Mouse (Mus musculus): Measurements from ENCODE around the gene Tbc1d4.

The Tbc1d4 gene

DNA sequence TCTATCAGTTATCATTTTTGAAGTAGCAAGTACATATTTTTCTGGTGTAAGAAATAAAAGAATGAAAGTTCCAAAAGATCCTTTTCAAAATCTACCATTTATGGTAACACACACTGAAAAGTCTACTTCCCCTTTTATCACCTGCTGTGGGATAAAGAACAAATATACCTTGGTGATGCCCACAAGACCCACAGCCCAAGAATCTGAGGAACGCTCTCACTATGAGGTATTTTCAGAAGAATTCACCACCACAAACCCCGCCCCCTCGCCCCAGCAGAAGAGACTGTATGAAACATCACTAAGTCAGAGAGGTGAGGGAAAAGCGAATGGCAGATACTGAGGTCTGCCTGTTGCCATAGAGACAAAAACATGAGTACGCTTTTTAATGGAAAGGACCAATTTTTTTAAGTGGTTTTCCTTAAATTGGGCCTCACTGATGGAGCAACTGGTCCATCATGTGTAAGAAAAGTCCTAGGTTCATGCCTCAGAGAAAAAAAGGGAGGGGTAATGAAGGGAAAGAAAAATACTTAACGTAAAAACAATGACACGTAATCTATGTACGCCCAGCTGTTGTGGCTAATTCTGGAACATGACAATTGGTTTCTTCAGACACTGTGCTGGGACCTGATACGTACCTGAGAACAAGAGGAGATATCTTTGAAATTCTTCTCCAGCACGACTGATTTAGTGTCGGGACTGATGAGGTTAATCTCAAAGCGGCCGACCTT, 104.4 kb downstream of the Tbc1d4 start:
- ATAC-seq (ENCODE audit: insufficient number of reproducible peaks, low FRiP score, low TSS enrichment) = no peak

DNA sequence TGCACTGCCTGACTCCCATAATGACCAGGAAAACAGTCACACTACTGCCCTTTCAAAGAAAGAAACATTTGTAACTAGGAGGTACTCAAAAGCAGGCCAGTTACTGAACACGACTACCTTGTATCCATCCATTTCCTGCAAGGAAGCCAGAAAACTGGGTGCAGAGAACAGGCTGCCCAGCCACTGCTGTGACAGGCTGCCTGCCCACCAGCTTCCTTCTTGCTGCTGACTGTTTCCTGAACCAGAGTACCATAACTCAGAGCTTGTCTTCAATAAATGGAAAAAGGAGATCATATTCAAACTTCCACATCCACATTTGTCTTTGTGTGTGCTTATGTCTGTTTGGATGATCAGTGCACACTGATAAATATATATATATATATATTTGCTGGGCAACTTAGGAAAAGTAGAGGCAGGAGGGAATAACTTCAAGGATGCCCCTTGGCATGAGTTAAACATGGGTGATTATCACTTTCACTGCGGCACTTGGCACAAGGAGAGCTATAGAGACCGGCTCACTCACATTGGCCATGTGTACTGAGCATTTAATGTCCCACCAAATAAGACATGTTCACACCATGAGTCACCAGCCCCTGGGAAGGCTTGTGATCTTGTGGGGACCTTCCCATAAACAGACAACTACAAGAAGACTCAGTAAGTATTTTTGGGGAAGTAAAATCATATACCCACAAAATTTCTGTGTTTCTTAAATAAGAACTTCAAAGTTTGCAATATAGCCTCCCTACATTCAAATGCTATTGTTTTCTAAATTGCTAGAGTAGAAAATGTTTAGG, 105.6 kb downstream of the Tbc1d4 start:
- no peak for ATAC-seq (ENCODE audit: insufficient number of reproducible peaks, low FRiP score, low TSS enrichment)

DNA sequence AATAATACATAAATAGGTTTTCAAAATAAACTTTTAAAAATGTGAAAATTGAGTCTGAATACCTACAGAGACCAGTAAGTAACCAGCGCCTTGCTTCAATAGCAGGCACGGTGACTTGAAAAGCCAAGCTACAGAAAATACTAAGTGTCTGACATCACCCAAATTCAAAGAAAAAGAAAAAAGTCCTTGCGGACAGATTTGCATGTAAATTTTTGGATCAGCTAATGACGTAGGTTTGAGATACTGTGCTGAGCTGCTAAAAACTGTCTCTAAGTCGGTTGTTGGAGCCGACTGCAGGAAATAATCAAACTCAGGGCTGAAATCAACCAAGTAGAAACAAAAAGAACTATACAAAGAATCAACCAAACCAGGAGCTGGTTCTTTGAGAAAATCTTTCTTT, 107.1 kb downstream of the Tbc1d4 start:
- no peak for ATAC-seq (ENCODE audit: insufficient number of reproducible peaks, low FRiP score, low TSS enrichment)

DNA sequence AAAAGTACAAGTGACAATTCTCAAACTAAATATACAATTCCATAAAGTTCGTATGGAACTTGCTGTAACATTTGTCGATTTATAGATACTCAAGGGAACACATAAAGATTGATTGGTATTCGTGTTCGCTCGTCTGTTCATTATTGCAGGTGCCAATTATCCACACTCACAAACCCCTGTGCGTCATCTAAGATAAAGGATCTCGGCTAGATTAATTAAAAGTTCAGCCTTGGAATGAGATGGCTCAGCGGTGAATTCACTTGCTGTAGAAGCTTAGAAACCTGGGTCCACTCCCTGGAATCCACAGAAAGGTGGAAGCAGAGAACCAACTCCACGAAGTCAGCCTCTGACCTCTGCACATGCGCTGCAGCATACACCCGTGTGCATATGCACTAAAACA, 107.5 kb downstream of the Tbc1d4 start:
- ATAC-seq (ENCODE audit: insufficient number of reproducible peaks, low FRiP score, low TSS enrichment) = no peak

DNA sequence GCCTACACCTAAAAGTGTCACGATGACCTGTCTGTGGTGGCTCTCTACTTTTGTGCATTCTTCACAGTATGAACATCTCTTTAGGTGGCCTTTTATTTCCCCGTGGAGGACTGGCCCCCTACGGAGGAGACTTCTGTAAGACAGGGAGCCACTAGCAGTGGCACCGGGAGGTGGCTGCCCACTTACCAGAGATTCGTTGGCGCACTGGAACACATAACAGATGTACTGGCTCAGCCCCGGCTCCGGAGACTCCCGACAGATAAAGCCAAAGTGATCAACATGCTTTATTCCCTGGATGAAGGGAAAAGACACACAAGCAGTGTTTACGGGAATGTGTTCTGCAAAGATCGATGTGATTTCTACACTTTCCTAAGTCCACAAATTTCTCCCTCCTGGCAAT, 108.2 kb downstream of the Tbc1d4 start:
- peak; percentile 80 for ATAC-seq (ENCODE audit: insufficient number of reproducible peaks, low FRiP score, low TSS enrichment)

DNA sequence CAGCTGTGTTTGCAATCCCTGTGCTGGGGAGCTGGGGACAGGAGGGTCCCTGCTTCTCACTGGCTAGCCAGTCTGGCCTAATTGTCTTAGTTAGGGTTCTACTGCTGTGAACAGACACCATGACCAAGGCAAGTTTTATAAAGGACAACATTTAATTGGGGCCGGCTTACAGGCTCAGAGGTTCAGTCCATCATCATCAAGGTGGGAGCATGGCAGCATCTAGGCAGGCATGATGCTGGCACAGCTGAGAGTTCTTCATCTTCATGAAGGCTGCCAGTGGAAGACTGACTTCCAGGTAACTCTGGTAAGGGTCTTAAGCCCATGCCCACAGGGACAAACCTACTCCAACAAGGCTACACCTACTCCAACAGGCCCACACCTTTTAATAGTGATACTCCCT, 109.2 kb downstream of the Tbc1d4 start:
- ATAC-seq (ENCODE audit: insufficient number of reproducible peaks, low FRiP score, low TSS enrichment) = no peak

DNA sequence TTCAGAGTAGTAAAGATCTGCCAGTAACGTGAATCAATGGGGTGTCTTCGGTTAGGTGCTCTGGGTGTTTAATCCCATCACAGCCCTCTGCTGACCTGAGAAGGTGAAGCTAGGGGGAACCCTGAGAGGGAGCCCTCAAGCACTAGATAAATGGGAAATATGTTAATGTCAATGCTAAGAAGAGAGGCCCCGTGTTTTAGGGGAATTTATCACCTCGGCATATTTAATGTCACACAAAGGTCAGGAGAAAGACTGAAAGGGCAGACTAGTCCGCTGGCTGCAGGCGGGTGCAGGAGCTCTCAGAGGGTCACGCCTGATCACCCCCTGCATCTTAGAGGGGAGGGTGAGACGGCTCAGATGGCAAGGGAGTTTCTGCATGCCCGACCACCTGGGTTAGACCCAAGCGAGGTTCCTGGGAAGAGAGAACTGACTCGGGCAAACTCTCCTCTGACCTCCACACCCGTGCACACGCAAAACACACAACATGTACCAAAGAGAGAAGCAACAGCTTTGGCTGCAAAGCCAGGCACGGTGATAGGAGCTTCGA, 120.7 kb downstream of the Tbc1d4 start:
- no peak for ATAC-seq (ENCODE audit: insufficient number of reproducible peaks, low FRiP score, low TSS enrichment)

DNA sequence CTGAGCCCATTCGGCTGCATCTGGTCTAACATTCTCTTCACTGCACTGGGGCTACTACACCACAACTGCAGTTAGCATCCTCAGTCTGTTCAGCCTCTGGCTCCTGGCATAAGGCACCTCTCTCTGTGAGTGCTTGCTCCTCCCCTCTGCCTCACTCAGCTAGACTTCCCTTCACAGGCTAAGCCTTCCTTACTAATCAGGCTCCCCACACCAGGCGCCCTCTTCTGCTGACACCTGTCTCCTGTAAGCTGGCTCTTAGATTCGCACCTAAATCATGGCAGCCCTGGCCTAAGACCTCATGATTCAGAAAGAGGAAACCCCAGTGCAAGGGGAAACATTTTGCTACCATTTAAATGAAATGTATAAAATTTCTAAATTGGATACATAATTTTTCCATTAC, 122.4 kb downstream of the Tbc1d4 start:
- ATAC-seq (ENCODE audit: insufficient number of reproducible peaks, low FRiP score, low TSS enrichment) = no peak

DNA sequence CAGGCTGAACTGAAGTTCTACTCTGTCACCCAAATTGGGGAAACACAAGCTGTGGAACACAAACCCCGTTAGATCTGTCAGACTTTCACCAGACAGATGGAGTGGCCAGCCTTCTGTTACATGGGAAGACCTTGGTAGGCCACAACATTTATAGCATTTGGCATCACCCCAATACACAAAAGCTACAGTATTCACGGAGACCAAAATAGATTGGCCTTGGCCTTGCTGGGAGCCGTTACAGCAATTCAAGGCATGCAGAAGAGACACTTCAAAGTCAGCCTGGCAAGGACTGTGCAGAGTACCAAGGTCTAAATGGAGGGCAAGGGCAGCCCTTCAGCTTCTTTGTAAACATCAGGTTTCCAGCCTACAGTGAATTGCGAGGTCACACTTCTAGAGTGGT, 125.8 kb downstream of the Tbc1d4 start:
- ATAC-seq (ENCODE audit: insufficient number of reproducible peaks, low FRiP score, low TSS enrichment) = peak; percentile 49

DNA sequence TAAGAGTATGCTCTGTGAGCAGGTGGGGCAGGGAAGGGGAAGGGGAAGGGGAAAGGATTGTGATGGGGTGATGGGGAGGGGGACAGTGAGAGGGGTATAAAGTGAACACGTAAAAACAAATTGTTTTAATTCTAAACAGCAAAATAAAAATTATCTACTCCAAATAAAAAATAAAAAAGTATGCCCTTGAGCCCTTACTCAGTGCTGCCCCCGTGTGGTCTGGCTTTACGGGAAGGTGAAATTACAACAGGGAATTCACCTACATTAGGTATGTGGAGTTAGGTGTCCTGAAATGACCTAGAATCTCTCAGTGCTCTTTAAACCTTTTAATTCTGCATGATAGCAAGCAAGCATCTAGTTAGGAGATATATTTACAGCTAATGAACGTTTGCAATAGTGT, 126.7 kb downstream of the Tbc1d4 start:
- no peak for ATAC-seq (ENCODE audit: insufficient number of reproducible peaks, low FRiP score, low TSS enrichment)

DNA sequence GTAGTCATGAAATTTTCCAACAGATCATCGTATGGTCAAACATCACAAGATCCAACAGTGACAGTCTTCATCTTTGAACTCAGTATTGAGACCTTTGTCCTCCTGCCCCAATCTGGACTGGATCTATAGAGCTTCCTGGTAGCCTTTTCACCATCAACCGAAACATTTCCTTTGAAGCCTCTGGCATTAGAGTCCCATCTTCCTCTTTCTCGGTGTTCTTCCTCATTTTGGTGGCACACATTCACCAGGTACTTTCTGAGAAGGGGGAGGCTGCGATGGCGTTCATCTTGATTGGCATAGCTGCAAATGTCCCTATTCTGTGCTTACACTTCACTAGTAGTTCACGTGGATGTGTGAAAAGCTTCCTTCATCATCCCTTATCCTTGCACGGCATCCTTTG, 127.8 kb downstream of the Tbc1d4 start:
- ATAC-seq (ENCODE audit: insufficient number of reproducible peaks, low FRiP score, low TSS enrichment) = no peak

DNA sequence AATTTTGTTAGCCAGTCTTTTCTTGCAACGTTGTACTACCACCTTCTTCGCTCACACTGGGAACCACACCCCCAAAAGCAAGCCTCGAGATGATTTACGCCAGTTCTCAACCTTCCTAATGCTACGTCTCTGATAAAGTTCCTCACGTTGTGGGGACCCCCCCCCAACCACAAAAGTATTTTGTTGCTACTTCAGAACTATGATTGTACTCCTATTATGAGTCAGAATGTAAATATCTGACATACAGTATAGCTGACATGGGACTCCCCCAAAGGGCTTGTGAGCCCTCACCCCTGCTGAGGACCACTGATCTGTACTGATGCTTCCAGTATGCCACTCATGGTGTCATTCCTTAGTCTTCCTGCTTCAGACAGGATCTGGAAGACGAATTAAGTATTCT, 128.4 kb downstream of the Tbc1d4 start:
- ATAC-seq (ENCODE audit: insufficient number of reproducible peaks, low FRiP score, low TSS enrichment) = no peak

DNA sequence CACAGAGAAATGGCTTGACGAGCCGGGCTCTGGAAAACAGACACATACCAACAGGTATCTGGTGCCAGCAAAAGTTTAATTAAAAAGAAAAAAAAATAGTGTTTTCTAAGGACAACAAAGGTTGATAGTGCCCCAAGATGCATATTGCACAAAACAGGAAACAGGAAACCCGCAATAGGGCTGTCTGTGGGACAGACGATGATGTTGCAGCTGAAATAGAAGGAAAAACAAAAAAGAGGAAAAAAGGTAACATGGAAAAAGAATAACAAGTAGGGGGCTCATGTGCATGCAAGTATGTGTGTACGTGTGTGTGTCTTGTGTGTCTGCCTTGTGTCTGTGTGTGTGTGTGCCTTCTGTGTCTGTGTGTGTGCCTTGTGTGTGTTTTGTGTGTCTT, 131.2 kb downstream of the Tbc1d4 start:
- no peak for ATAC-seq (ENCODE audit: insufficient number of reproducible peaks, low FRiP score, low TSS enrichment)

DNA sequence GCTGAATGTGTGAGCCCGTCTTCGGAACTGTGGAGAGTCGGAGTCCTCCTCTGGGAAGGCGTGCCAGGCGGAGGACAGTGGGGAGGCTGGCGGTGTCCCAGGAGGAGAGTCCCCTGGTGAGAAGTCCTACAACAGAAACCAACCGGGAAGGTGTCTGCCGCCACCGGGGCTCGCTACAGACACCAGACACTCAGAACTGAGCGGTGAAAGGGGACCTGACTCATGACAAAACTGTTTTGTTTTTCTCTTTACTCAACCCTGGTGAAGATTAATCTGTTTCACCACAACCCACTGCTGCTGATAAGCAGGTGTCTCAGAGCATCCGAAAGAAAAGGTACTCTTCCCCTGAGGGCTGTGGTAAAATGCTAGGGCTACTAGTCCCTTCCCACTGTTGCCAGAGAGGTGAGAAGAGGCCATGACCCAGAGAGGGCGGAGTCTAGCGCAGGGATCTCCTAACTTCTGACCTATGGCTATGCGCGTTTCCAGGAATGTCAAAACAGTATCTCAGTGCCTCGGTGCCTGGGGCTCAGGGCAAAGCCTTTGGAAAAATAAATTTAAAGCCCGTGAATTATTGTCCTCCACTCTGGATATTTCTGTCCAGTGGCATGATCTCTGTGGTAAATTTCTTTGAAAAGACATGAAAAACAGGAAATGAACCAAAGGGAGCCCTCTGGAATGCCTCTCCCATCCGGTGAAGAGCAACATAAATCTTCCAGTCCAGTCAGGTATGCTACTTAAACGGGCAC, 131.7 kb downstream of the Tbc1d4 start:
- no peak for ATAC-seq (ENCODE audit: insufficient number of reproducible peaks, low FRiP score, low TSS enrichment)

DNA sequence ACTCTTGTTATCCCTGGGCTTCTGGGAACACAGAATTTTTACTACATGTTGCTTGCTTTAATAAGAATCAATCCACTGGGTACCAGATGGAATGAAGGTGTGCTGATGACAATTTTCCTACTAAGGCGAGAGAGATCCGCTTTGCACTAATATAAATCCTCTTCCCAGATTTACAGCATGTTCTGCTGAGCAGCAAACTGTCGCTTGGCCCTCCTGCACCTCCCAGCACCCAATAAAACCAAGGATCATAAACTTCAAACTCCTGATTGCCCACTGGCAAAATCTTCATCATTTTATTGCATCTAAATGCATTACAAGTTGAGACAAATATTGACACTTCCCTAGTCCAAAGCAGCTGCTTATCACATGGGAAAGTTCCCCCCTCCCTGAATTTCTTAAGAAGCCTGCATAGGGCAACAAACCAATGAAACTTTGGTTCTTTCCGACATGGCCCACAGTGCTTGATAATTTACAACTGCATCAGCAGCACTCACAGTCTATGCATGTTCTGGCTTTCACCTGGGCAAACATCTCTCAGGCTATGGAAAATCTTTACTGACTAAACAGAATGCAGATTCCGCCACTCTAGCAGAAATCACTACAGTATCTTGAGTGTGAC, 139.4 kb downstream of the Tbc1d4 start:
- ATAC-seq (ENCODE audit: insufficient number of reproducible peaks, low FRiP score, low TSS enrichment) = no peak

DNA sequence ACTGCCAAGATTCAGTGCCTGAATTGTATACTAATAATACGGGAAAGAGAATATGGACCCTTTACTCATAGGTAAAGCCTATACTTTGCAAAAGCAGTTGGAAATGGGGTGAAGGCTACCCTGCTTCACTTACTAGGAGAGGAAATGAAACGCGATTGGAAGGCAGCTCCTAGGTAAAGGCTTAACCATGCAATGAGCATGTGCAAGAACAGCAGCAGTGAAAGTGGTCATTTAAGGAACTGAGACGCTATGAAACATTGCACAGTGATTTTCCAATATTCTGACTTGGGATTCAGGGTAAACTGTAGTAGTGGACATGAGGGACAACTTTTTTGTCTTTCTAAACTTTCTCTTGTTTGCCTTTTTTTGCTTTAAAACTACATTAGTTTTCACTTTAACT, 140.8 kb downstream of the Tbc1d4 start:
- ATAC-seq (ENCODE audit: insufficient number of reproducible peaks, low FRiP score, low TSS enrichment) = no peak

DNA sequence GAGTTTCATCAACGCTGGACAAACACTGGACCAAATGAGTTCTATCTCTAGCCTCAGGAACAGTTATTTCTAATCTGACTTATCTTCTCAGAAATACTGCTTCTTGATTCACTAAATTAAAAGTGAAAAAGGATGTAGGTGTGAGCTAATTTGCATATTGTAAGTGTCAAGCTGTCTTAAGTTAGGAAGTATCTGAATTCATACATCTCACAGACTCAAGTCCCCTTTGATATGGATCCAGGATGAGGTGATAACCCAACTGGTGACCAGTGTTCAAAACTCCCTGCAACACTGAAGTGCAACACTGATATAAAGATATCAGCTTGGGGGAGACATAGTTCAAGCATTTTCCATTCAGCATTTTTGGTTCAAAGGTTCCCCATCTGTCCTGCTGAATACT, 141.5 kb downstream of the Tbc1d4 start:
- no peak for ATAC-seq (ENCODE audit: insufficient number of reproducible peaks, low FRiP score, low TSS enrichment)

DNA sequence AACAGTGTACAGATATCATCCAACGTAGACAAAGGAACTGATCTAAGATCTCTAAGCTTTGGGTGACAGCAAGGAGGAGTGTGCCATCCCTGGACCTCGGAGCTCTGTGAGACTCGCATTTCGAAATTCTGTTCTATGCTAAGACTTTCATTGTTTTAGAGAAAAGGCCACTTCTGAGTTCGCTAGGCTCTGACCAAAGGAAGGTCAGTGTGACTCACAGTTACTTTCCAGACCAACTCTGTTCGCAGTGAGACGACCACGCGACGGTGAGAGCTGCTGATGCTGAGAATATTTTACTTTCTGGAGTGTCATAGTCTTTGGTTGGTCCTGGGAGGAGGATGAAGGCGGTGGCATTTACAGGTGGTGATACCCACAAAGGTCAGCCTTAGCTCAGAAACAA, 142.5 kb downstream of the Tbc1d4 start:
- ATAC-seq (ENCODE audit: insufficient number of reproducible peaks, low FRiP score, low TSS enrichment) = no peak

DNA sequence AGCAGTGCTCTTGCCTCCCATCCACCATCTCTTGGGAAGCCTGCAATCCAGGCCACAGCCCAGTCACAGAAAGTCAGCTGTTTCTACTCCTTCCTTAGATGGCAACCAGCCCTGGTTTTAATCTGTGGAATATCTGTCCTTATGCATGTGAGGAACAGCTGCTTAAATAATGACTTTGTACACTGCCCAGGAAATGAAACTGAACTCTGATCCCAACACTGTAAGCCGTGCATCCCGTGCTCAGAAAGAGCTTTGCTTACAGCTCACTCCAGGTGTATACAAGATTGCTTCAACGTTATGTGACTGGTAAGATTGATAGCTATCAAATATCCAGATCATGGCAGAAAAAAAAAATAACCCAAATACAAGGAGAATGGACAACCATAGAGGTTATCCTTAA, 143.1 kb downstream of the Tbc1d4 start:
- ATAC-seq (ENCODE audit: insufficient number of reproducible peaks, low FRiP score, low TSS enrichment) = no peak

DNA sequence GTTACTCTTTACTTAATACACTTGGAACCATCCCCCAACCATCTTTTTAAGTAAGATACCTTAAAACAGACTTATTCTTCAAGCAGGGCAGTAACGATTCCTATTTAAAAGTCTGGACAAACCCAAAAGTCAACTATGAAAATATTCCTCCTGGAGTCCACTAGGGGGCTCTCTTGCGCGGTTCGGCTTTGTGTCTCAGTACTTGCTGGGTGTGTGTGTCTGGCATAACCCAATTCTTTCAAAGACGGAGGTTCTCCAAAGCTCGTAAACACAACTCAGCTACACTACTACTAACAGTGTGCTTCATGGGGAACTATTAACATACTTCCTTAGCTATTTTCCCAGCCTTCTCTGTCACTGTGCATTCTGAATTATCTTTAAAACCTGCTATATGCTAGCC, 148.2 kb downstream of the Tbc1d4 start:
- ATAC-seq (ENCODE audit: insufficient number of reproducible peaks, low FRiP score, low TSS enrichment) = peak; percentile 62; the same call in 1 of the 2 replicates

DNA sequence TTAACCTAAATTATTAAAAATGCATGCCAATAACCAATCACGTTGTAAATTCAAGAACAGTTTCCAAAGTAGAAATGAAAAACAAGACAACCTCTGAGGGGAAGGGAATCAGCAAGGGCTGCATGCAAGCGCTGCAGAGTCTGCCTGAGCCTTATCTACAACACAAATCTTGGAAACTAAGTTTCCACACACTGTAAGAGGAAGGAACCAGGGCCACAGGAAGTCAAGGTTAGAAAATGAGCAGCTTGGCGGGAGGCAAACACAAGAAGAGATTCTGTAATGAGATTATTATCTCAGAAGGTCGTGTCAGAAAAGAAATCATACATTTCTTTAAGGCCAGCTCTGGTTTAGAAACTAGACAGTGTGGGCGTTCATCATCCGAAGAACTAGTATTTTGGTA, 156.1 kb downstream of the Tbc1d4 start:
- no peak for ATAC-seq (ENCODE audit: insufficient number of reproducible peaks, low FRiP score, low TSS enrichment)
